Mouse (Mus musculus): Measurements from ENCODE around the gene Nr1h4.

The Nr1h4 gene

GRCm38 (mm10) chr10:89521790-89522431 lies 11.5 kb downstream of the Nr1h4 start:
- no peak for DNase-seq (ENCODE audit: low read depth, low spot score)

- DNase-seq (ENCODE audit: low read depth, low spot score): no peak
Measured at GRCm38 (mm10) chr10:89520381-89520780, 13.0 kb downstream of the Nr1h4 start.

GRCm38 (mm10) chr10:89519226-89519625 lies 14.2 kb downstream of the Nr1h4 start:
- DNase-seq (ENCODE audit: low read depth, low spot score): no peak

GRCm38 (mm10) chr10:89518365-89518764 lies 15.0 kb downstream of the Nr1h4 start:
- no peak for DNase-seq (ENCODE audit: low read depth, low spot score)

- DNase-seq (ENCODE audit: low read depth, low spot score): no peak
Measured at GRCm38 (mm10) chr10:89515813-89516212, 17.6 kb downstream of the Nr1h4 start.

GRCm38 (mm10) chr10:89512562-89512961 lies 20.8 kb downstream of the Nr1h4 start:
- no peak for DNase-seq (ENCODE audit: low read depth, low spot score)

GRCm38 (mm10) chr10:89510547-89510946 lies 22.8 kb downstream of the Nr1h4 start:
- DNase-seq (ENCODE audit: low read depth, low spot score): no peak

- DNase-seq (ENCODE audit: low read depth, low spot score): no peak
Measured at GRCm38 (mm10) chr10:89508567-89508966, 24.8 kb downstream of the Nr1h4 start.

GRCm38 (mm10) chr10:89506479-89506878 lies 26.9 kb downstream of the Nr1h4 start:
- no peak for DNase-seq (ENCODE audit: low read depth, low spot score)

- DNase-seq (ENCODE audit: low read depth, low spot score): no peak
Measured at GRCm38 (mm10) chr10:89505592-89505955, 27.8 kb downstream of the Nr1h4 start.

- DNase-seq (ENCODE audit: low read depth, low spot score): no peak
Measured at GRCm38 (mm10) chr10:89504952-89505591, 28.3 kb downstream of the Nr1h4 start.

GRCm38 (mm10) chr10:89502986-89503560 lies 30.3 kb downstream of the Nr1h4 start:
- no peak for DNase-seq (ENCODE audit: low read depth, low spot score)

GRCm38 (mm10) chr10:89501902-89502301 lies 31.5 kb downstream of the Nr1h4 start:
- DNase-seq (ENCODE audit: low read depth, low spot score): no peak

GRCm38 (mm10) chr10:89495537-89495936 lies 37.8 kb downstream of the Nr1h4 start:
- no peak for DNase-seq (ENCODE audit: low read depth, low spot score)

GRCm38 (mm10) chr10:89491321-89491720 lies 42.1 kb downstream of the Nr1h4 start:
- DNase-seq (ENCODE audit: low read depth, low spot score): peak; percentile 31

- DNase-seq (ENCODE audit: low read depth, low spot score): no peak
Measured at GRCm38 (mm10) chr10:89490250-89490649, 43.1 kb downstream of the Nr1h4 start.

- DNase-seq (ENCODE audit: low read depth, low spot score): no peak
Measured at GRCm38 (mm10) chr10:89489459-89489858, 43.9 kb downstream of the Nr1h4 start.

GRCm38 (mm10) chr10:89486995-89487742 lies 46.2 kb downstream of the Nr1h4 start:
- peak; percentile 16 for DNase-seq (ENCODE audit: low read depth, low spot score)

- DNase-seq (ENCODE audit: low read depth, low spot score): no peak
Measured at GRCm38 (mm10) chr10:89484907-89485306, 48.5 kb downstream of the Nr1h4 start.

GRCm38 (mm10) chr10:89483812-89484602 lies 49.4 kb downstream of the Nr1h4 start:
- DNase-seq (ENCODE audit: low read depth, low spot score): no peak

GRCm38 (mm10) chr10:89483113-89483512 lies 50.3 kb downstream of the Nr1h4 start:
- no peak for DNase-seq (ENCODE audit: low read depth, low spot score)
